Mouse (Mus musculus) olfactory bulb, adult 2 months (tissue): ENCODE results near the gene Car10.

Experiments used
- CTCF ChIP-seq: fragments of 200-500 bp; IDR thresholded peaks from 2 replicates; pipeline ENCODE4 v1.5.1; 2012; ENCODE audit warnings: low read depth, mild to moderate bottlenecking, low read length, moderate library complexity; ENCODE audit not compliant: insufficient read depth
- POLR2A ChIP-seq: fragments of 200-500 bp; IDR thresholded peaks from 2 replicates; pipeline ENCODE4 v1.6.1; 2012; ENCODE audit warnings: mild to moderate bottlenecking, low read depth, low read length, moderate library complexity; ENCODE audit not compliant: insufficient read depth

DNA sequence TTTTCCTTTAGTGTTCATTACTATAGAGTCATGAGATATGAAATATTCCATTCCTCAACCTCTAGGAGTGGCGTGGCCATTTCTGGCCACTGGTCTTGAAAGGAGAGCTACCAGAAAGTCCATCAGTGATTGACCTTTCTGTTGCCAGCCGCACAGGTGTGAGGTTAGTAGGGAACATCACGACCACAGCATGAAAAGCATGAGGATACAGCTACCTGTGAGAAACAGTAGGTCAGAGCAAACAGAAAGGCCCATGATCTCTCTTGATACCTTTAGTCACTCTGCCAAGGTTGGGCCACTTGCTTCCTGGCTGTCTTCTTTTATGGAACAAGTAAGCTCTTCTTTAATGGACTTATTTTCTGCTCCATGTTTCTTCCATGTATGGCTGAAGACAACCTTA, 246.1 kb downstream of the Car10 start:
- TF ChIP-seq CTCF (no peak), POLR2A (no peak)
